Mouse (Mus musculus) MEL (cell line): Measurements from ENCODE around the gene Cspg4.

Source experiments
- CTCF ChIP-seq, 3 experiments: IDR thresholded peaks in 2 of 3; conservative IDR thresholded peaks in 1 of 3; 2 replicates each; pipeline ENCODE4 v1.5.1; 2011 to 2012; ENCODE audit warnings: low read length in 3 of 3, low read depth in 2 of 3, mild to moderate bottlenecking in 2 of 3, improper control_type of control experiment in 1 of 3, inconsistent platforms in 1 of 3, mixed read lengths in 1 of 3, moderate library complexity in 1 of 3; ENCODE audit not compliant: control insufficient read depth in 1 of 3, insufficient read depth in 1 of 3, poor library complexity in 1 of 3, severe bottlenecking in 1 of 3
- E2F4 ChIP-seq: IDR thresholded peaks from 2 replicates; pipeline ENCODE4 v1.6.1; 2011; ENCODE audit warnings: low read depth, low read length, improper control_type of control experiment, borderline replicate concordance
- ETS1 ChIP-seq: IDR thresholded peaks from 2 replicates; pipeline ENCODE4 v1.6.1; 2012; ENCODE audit warnings: low read depth, mild to moderate bottlenecking, inconsistent platforms, low read length, improper control_type of control experiment, moderate library complexity
- MXI1 ChIP-seq: IDR thresholded peaks from 2 replicates; pipeline ENCODE4 v1.6.1; 2011; ENCODE audit warnings: mild to moderate bottlenecking, low read depth, low read length, improper control_type of control experiment
- POLR2A ChIP-seq, 2 experiments: IDR thresholded peaks; 2 replicates each; pipeline ENCODE4 v1.6.1; 2011 to 2012; ENCODE audit warnings: low read length in 2 of 2, mild to moderate bottlenecking in 2 of 2, control low read depth in 1 of 2, improper control_type of control experiment in 1 of 2, low read depth in 1 of 2, moderate library complexity in 1 of 2; ENCODE audit not compliant: control insufficient read depth in 1 of 2, insufficient read depth in 1 of 2, poor library complexity in 1 of 2
- POLR2AphosphoS2 ChIP-seq: IDR thresholded peaks from 2 replicates; pipeline ENCODE4 v1.6.1; 2011; ENCODE audit warnings: low read length, improper control_type of control experiment

DNA sequence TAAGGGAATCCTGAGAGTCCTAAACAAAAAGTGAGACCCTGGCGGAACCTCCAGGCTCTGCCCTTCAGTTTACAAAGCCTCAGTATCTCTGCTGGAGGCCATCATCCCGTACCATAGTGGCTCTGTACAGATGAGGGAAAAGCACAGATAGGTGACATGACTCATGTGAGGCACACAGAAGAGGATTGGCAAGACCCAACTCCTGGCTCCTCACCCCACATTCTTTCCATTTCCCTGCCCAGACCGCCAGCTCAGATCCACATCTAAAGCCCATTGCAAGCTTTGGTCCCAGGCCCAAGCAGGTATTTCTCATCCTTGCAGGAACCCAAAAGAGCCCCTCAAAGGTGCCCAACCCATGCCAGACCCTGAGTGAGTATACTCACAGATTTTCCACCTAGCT is 4.8 kb upstream of the Cspg4 start:
- no peak for TF ChIP-seq CTCF (IDR thresholded peaks at IDR 0.05 in 2 of 3, conservative IDR thresholded peaks at IDR 0.05 in 1 of 3; ENCODE audit: control insufficient read depth in 1 of 3, insufficient read depth in 1 of 3, low read depth in 2 of 3, low read length in 3 of 3, poor library complexity in 1 of 3, severe bottlenecking in 1 of 3)
- TF ChIP-seq POLR2AphosphoS2: no peak
- TF ChIP-seq E2F4: no peak
- TF ChIP-seq ETS1: no peak
- TF ChIP-seq POLR2A (IDR thresholded peaks at IDR 0.05; ENCODE audit: control insufficient read depth in 1 of 2, insufficient read depth in 1 of 2, low read depth in 1 of 2, low read length in 2 of 2, poor library complexity in 1 of 2): no peak
- TF ChIP-seq MXI1: no peak
